Mouse (Mus musculus) C2C12 (cell line): ENCODE measurements around the gene Arhgap15. TPM values are rescaled to one million over a fixed set of nuclear protein-coding genes. Genes with fewer than 3 reads are reported as not detected.

Experiments
- H3K27me3 ChIP-seq: one replicate; pipeline ENCODE4 v1.6.1; 2011; ENCODE audit not compliant: control insufficient read depth, insufficient read depth, insufficient read length
- H3K36me3 ChIP-seq: one replicate; pipeline ENCODE4 v1.6.1; 2011; ENCODE audit not compliant: control insufficient read depth, insufficient read depth
- H3K4me3 ChIP-seq: one replicate; pipeline ENCODE4 v1.5.1; 2011; ENCODE audit warnings: mild to moderate bottlenecking, control low read depth; ENCODE audit not compliant: poor library complexity, insufficient read depth, severe bottlenecking
- H3K79me2 ChIP-seq: one replicate; pipeline ENCODE4 v1.6.1; 2011; ENCODE audit not compliant: control insufficient read depth, insufficient read depth
- H3K79me3 ChIP-seq: one replicate; pipeline ENCODE4 v1.6.1; 2011; ENCODE audit warnings: low read depth, control low read depth
- H3ac ChIP-seq: one replicate; pipeline ENCODE3; 2011; ENCODE audit warnings: low read depth; ENCODE audit not compliant: control insufficient read depth, insufficient read length
- CEBPB ChIP-seq: IDR thresholded peaks from one replicate; pipeline ENCODE4 v1.6.1; 2011; ENCODE audit warnings: low read depth, mild to moderate bottlenecking, control low read depth, moderate library complexity
- CTCF ChIP-seq: IDR thresholded peaks from one replicate; pipeline ENCODE4 v1.5.1; 2011; ENCODE audit not compliant: control insufficient read depth, insufficient read depth, insufficient read length
- FOSL1 ChIP-seq: IDR thresholded peaks from one replicate; pipeline ENCODE4 v1.8.0; 2011; ENCODE audit warnings: mild to moderate bottlenecking, low read length; ENCODE audit not compliant: poor library complexity, insufficient read depth, severe bottlenecking
- MAX ChIP-seq: IDR thresholded peaks from one replicate; pipeline ENCODE4 v1.6.1; 2011; ENCODE audit warnings: mild to moderate bottlenecking, control low read depth
- MYOD1 ChIP-seq: IDR thresholded peaks from one replicate; pipeline ENCODE4 v1.6.1; 2011; ENCODE audit warnings: low read depth; ENCODE audit not compliant: control insufficient read depth, insufficient read length
- MYOG ChIP-seq: IDR thresholded peaks from one replicate; pipeline ENCODE4 v1.6.1; 2011; ENCODE audit not compliant: control insufficient read depth, insufficient read length; ENCODE audit errors: extremely low read depth
- USF1 ChIP-seq: IDR thresholded peaks from one replicate; pipeline ENCODE4 v1.6.1; 2011; ENCODE audit warnings: low read depth, mild to moderate bottlenecking, control low read depth, moderate library complexity
- polyA plus RNA-seq: library from polyadenylated mRNA; unstranded; fragments of >200 nt; fragmentation: generic; extraction: Trizol; gene quantifications from one replicate; pipeline ENCODE4 v1.2.1, GENCODE M21; 2012; ENCODE audit warnings: missing spikeins

Arhgap15 gene
- polyA plus RNA-seq, 1 experiment, result not detected

DNA sequence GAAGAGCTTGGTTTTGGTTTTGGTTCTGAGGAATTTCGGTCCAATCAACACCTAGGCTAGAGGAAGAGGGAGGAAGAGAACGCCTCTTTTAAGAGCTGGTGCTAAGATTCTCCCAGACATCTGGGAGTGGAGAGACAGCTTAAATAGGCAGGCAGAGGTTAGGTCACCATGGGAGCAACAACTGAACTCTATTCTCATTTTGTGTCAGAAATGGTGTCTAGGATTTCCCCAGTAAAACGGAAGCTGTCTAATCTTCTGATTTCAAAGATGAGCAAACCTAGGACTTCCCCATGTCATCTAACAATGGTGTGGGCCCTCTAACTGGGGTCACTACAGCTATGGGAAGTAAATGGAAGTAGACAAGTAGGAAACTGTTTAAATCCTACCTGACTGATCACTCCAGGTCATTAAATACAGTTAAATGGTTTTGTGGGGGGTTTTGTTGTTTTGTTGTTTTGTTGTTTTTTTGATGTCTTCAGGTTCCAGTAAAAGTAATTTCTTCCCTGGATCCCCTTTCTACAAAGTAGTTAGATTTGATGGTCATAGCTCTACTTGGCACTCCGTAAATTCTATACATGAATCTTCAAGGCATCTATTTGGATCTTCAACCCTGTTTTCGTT is 596.8 kb downstream of the Arhgap15 start:
- H3K36me3 ChIP-seq, result no peaks in the 10 kb centered on the region
- TF ChIP-seq USF1, result no peak
- no peak for TF ChIP-seq CEBPB
- TF ChIP-seq MAX, result no peak
- no peak for TF ChIP-seq MYOD1
- no peak for TF ChIP-seq CTCF
- no peak for TF ChIP-seq MYOG
- no peak for TF ChIP-seq FOSL1
- no peaks in the 10 kb centered on the region for H3K27me3 ChIP-seq
- H3ac ChIP-seq, result no peak overlapping the region
- no peaks in the 10 kb centered on the region for H3K79me2 ChIP-seq
- H3K4me3 ChIP-seq, result no peak overlapping the region
- H3K79me3 ChIP-seq, result no peaks in the 10 kb centered on the region

DNA sequence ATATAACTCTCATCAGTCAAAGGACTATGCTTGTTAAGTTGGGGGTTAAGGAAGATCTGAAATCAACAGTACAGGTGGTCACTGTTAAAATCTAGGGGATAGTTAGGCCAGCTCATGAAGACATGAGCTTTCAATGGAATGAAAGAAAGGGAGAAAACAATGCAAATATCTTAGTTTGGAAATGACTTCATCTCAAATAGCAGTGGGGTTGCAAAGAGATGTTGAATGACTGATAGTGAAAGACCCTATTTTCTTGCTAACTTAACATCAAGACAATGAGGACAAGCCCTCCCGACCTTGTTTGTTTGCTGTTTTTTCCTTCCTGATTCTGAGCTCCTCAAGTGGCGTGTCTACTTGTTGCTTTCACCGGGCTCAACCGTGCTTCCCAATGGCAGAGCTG is 597.6 kb downstream of the Arhgap15 start:
- H3K4me3 ChIP-seq, result no peak overlapping the region
- no peaks in the 10 kb centered on the region for H3K27me3 ChIP-seq
- H3K79me3 ChIP-seq, result no peaks in the 10 kb centered on the region
- H3K36me3 ChIP-seq, result no peaks in the 10 kb centered on the region
- TF ChIP-seq MYOG (no peak), USF1 (no peak), CEBPB (no peak), MYOD1 (no peak), CTCF (no peak)
- H3ac ChIP-seq, result no peak overlapping the region
- no peaks in the 10 kb centered on the region for H3K79me2 ChIP-seq

DNA sequence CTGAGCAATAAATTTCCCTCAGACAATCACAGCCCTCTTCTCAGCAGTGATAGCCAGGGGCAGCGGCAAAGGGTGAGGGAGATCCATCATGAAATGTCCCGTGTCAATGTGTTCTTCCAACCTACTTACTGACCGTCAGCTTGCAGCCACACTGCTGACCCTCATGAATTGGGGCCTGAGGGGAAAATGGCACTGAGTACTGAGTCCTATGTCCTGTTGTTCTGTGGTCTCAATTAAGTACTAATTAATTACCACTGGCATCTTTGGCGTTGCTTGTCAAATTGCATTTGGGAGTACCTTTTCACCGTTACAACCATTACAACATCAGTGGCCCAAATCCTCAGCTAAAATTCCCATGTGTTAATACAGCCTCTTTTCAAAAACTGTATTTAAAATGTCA is 599.2 kb downstream of the Arhgap15 start:
- no peaks in the 10 kb centered on the region for H3K36me3 ChIP-seq
- no peak overlapping the region for H3ac ChIP-seq
- no peaks in the 10 kb centered on the region for H3K79me3 ChIP-seq
- no peaks in the 10 kb centered on the region for H3K27me3 ChIP-seq
- no peak for TF ChIP-seq CTCF
- TF ChIP-seq FOSL1, result no peak
- no peak for TF ChIP-seq USF1
- TF ChIP-seq CEBPB, result no peak
- TF ChIP-seq MYOG, result no peak
- no peak for TF ChIP-seq MYOD1
- TF ChIP-seq MAX, result no peak
- H3K4me3 ChIP-seq, result no peak overlapping the region
- no peaks in the 10 kb centered on the region for H3K79me2 ChIP-seq

DNA sequence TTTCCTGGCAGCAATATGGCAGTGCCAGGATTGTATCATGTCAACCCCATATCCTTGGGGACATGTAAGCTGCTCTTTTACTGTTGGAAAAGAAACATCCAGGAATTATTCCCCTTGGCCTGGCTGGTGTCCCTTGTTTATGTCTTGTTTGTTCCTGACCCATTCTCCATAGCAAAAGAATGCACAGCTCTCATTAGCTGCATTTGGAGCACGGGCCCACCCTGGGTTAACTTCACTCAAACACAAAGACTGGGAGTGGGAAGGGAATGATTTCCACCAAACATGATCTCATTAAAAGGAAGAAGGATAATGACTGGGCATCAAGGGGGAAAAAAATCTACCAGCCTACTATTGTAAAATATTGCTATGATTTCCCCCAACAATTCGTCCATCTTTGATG is 600.5 kb downstream of the Arhgap15 start:
- H3K36me3 ChIP-seq, result no peaks in the 10 kb centered on the region
- TF ChIP-seq CEBPB, result no peak
- no peak for TF ChIP-seq MAX
- TF ChIP-seq CTCF, result no peak
- no peak for TF ChIP-seq FOSL1
- no peak for TF ChIP-seq USF1
- no peak for TF ChIP-seq MYOG
- TF ChIP-seq MYOD1, result no peak
- no peak overlapping the region for H3K4me3 ChIP-seq
- H3ac ChIP-seq, result no peak overlapping the region
- no peaks in the 10 kb centered on the region for H3K27me3 ChIP-seq
- no peaks in the 10 kb centered on the region for H3K79me2 ChIP-seq
- H3K79me3 ChIP-seq, result no peaks in the 10 kb centered on the region

DNA sequence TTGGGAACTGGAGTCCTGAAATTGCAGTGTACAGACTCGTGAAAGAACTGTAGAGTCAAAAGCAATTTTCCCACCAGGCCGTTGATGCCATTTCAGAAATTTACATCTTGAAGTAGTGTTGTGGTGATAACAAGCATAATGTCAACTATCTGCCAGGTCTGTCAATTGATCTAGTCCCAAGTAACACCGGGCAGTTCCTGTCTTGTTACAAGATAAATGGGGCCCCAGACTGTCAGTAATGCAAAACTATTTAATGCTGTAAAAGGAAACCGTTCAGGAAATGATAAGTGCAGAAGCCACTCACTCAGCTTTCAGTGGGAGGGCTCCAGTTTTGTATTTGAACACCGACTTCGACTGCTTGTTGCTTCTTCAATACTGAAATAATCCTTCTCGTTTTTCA is 604.3 kb downstream of the Arhgap15 start:
- TF ChIP-seq FOSL1 (no peak), MYOG (no peak)
- Histone ChIP-seq H3K36me3 (no peaks in the 10 kb centered on the region), H3K27me3 (no peaks in the 10 kb centered on the region), H3K4me3 (no peak overlapping the region), H3K79me3 (no peaks in the 10 kb centered on the region), H3K79me2 (no peaks in the 10 kb centered on the region), H3ac (no peak overlapping the region)

DNA sequence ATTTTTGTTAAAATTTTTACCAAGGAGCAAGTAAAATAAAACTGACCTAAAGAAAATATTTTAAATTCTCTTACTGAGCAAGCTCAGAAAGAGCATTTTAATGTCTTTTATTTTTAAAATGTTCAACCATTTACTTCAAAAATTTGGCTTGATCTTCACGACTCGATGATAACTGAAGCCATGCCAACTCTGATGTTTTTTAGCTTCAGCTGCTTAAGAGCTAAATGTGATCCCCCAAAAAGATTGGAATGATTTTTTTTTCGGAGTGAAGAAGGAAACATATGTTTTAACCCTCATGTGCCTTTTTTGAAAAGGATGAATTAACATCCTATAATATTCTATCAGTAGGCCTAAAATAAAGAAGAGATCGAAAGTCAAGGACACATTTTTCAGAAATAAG is 605.0 kb downstream of the Arhgap15 start:
- H3K79me3 ChIP-seq, result no peaks in the 10 kb centered on the region
- no peak overlapping the region for H3K4me3 ChIP-seq
- no peaks in the 10 kb centered on the region for H3K36me3 ChIP-seq
- no peaks in the 10 kb centered on the region for H3K79me2 ChIP-seq
- no peak overlapping the region for H3ac ChIP-seq
- H3K27me3 ChIP-seq, result no peaks in the 10 kb centered on the region
- TF ChIP-seq MAX (no peak), USF1 (no peak), MYOD1 (no peak), MYOG (no peak), CTCF (no peak), FOSL1 (no peak), CEBPB (no peak)
